Mouse (Mus musculus) kidney, embryonic 14.5 days (tissue): ENCODE measurements around the gene Kcnn4. TPM values are rescaled to one million over a fixed set of nuclear protein-coding genes. Genes with fewer than 3 reads are reported as not detected.
A peak's percentile ranks its signal among the peaks of the same experiment; 100 is the strongest.

Experiments
- ATAC-seq: fragments of 200-750 bp; cut with Nextera tagmentation; 2 replicates; pipeline ENCODE4 v1.8.0; 2017; ENCODE audit warnings: moderate number of reproducible peaks, mild to moderate bottlenecking, moderate TSS enrichment, moderate library complexity; ENCODE audit not compliant: low FRiP score, low TSS enrichment
- H3K27ac ChIP-seq: fragments of 300-500 bp; sonication (generic); 2 replicates; pipeline ENCODE4 v1.5.1; 2014; ENCODE audit warnings: low read depth, mild to moderate bottlenecking, low read length, moderate library complexity, mixed read lengths
- H3K27me3 ChIP-seq: fragments of 300-500 bp; sonication (generic); 2 replicates; pipeline ENCODE4 v1.6.1; 2014; ENCODE audit warnings: mild to moderate bottlenecking, low read length; ENCODE audit not compliant: control insufficient read depth, insufficient read depth
- H3K36me3 ChIP-seq: fragments of 300-500 bp; sonication (generic); 2 replicates; pipeline ENCODE4 v1.6.1; 2014; ENCODE audit warnings: low read length, mixed read lengths; ENCODE audit not compliant: control insufficient read depth, insufficient read depth
- H3K4me1 ChIP-seq: fragments of 300-500 bp; sonication (generic); 2 replicates; pipeline ENCODE4 v1.6.1; 2014; ENCODE audit warnings: low read length, mixed read lengths; ENCODE audit not compliant: control insufficient read depth, insufficient read depth
- H3K4me2 ChIP-seq: fragments of 300-500 bp; sonication (generic); replicated peaks from 2 replicates; pipeline ENCODE4 v1.6.1; 2014; ENCODE audit warnings: low read depth, mild to moderate bottlenecking, low read length
- H3K4me3 ChIP-seq: fragments of 300-500 bp; sonication (generic); 2 replicates; pipeline ENCODE4 v1.5.1; 2014; ENCODE audit warnings: mild to moderate bottlenecking, low read length
- H3K9ac ChIP-seq: fragments of 300-500 bp; sonication (generic); 2 replicates; pipeline ENCODE4 v1.6.1; 2014; ENCODE audit warnings: low read depth, mild to moderate bottlenecking, low read length, moderate library complexity
- H3K9me3 ChIP-seq: fragments of 300-500 bp; sonication (generic); 2 replicates; pipeline ENCODE4 v1.6.1; 2016; ENCODE audit warnings: low read length; ENCODE audit not compliant: control insufficient read depth
- WGBS: fragments of 180-500 bp; shearing (Covaris S2); extraction: QIAGEN DNeasy Blood & Tissue Kit; methylation state at CpG from one replicate; pipeline ENCODE4 v1.1.7; 2014; 5-methylcytosine and 5-hydroxymethylcytosine counted together
- polyA plus RNA-seq: library from polyadenylated mRNA; unstranded; fragments of >200 nt; fragmentation: Nextera tagmentation; extraction: Ambion mirVana; gene quantifications from 2 replicates; pipeline ENCODE4 v1.2.1, GENCODE M21; 2014

The Kcnn4 gene
- polyA plus RNA-seq, 1 experiment from 2014 or later = 3.3 TPM

DNA sequence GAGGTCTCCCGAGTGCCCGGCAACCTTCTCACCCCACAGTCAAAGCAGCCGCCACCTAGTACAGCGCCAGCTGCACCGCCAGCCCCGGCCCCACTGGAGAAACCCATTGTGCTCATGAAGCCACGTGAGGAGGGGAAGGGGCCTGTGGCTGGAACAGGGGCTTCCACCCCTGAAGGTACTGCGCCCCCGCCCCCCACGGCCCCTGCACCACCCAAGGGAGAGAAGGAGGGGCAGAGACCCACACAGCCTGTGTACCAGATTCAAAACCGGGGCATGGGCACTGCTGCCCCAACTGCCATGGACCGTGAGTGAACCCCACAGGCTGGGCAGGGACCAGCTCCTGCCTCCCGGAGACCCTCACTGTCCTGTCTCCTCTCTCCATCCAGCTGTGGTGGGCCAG is 35.6 kb downstream of the Kcnn4 start:
- ATAC-seq = no peak
- Histone ChIP-seq H3K27me3 (no peaks in the 10 kb centered on the region), H3K4me2 (no peak overlapping the region), H3K9me3 (no peaks in the 10 kb centered on the region), H3K36me3 (peaks cover 28% of the 10 kb centered on the region), H3K4me1 (peaks cover 5% of the 10 kb centered on the region; the same call in 1 of the 2 replicates), H3K27ac (no peak overlapping the region), H3K4me3 (no peak overlapping the region), H3K9ac (no peak overlapping the region)
- 87% methylated on average over 10 of the region's 13 CpGs for WGBS

DNA sequence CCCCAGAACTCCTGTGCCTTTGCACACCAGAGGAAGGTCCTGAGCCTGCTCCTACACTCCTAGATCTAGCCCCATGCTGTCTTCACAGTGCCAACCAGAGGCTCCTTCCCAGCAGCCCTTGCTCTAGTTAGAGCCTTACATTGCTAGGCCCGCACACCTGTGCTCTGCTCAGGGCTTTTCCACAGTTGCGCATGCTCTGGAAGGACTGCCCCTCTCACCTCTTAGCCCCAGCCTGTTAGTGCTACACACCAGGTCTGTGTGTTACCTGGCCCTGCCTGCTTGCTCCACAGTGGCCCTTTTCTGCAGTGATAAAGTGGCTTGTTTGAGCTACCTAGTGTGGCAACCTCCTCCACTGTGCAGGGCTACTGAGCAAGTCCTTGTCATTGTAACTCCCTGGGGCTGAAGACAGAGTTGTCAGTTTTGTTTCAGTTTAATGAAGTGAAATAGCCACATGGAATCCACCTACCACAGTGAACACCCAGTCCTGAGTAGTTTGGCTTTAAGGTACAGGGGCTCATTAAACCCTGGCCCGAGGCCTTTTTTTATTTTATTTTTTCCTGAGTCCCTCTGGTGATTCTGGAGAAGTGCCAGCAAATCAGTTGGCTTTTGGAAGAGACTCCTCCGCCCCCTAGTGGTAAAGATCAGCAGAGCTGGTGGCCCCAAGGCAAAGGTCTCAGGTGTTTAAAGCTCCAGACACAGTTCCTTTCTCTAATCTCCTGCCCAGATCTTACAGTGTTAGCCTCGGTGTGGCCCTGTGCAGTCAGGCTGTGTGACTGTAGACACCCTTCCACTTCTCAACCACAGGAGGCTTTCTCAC is 36.7 kb downstream of the Kcnn4 start:
- H3K27ac ChIP-seq = no peak overlapping the region
- H3K36me3 ChIP-seq = peaks cover 28% of the 10 kb centered on the region
- ATAC-seq = peak; percentile 60

DNA sequence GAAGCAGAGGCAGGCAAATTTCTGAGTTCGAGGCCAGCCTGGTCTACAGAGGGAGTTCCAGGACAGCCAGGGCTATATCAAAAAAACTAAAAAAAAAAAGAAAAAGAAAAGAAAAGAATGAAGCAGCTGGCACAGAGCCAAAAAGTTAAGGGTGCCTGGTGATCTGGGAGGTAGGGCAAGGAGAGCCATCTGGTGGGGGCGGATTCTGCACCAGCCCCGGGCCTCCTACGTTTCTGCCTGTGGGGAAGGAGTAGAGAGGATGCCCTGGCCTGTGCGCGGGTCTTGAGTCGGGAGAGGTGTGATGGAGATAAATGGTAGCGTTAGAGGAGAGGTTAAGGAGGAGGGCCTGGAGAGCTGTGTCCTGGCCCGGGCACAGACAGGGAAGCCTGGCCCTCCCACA is 38.1 kb downstream of the Kcnn4 start:
- peaks cover 26% of the 10 kb centered on the region for H3K36me3 ChIP-seq
- H3K4me1 ChIP-seq = peaks cover 5% of the 10 kb centered on the region; the same call in 1 of the 2 replicates
- no peak overlapping the region for H3K27ac ChIP-seq
- no peaks in the 10 kb centered on the region for H3K9me3 ChIP-seq
- no peak overlapping the region for H3K4me3 ChIP-seq
- no peak overlapping the region for H3K9ac ChIP-seq
- 80% methylated on average over 9 of the region's 9 CpGs for WGBS
- no peaks in the 10 kb centered on the region for H3K27me3 ChIP-seq
- no peak for ATAC-seq
- H3K4me2 ChIP-seq = no peak overlapping the region

More for the DNA sequence above, 36.7 kb downstream of the Kcnn4 start:
- no peaks in the 10 kb centered on the region for H3K27me3 ChIP-seq
- no peak overlapping the region for H3K4me3 ChIP-seq
- H3K4me2 ChIP-seq = no peak overlapping the region
- H3K9me3 ChIP-seq = no peaks in the 10 kb centered on the region
- H3K4me1 ChIP-seq = peaks cover 5% of the 10 kb centered on the region; the same call in 1 of the 2 replicates
- H3K9ac ChIP-seq = no peak overlapping the region
- 43% methylated on average over 5 of the region's 5 CpGs for WGBS

DNA sequence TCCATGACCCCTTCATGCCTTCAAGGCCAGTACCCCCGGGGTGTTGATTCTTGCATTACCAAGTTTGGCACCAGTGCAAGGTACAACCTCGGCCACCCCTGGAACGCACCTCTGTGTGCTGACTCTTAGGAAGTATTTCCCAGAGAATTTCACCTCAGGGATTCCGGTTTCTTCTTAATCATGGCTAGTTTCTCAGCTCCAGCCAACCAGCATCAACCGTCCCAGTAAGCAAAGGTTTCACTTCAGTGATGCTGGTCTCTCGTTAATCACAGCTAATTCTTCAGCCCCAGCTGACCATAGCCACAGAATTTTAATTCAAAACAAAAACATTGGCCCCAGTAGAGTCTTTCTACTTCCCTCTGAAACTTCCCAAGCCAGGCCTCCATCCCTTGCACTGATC is 40.1 kb downstream of the Kcnn4 start:
- no peaks in the 10 kb centered on the region for H3K27me3 ChIP-seq
- H3K9ac ChIP-seq = no peak overlapping the region
- no peak for ATAC-seq
- H3K9me3 ChIP-seq = no peaks in the 10 kb centered on the region
- H3K4me1 ChIP-seq = peaks cover 5% of the 10 kb centered on the region; the same call in 1 of the 2 replicates
- no peak overlapping the region for H3K4me3 ChIP-seq
- H3K4me2 ChIP-seq = no peak overlapping the region
- H3K36me3 ChIP-seq = peaks cover 16% of the 10 kb centered on the region; the same call in 1 of the 2 replicates
- WGBS = 81% methylated on average over 6 of the region's 6 CpGs
- H3K27ac ChIP-seq = no peak overlapping the region

DNA sequence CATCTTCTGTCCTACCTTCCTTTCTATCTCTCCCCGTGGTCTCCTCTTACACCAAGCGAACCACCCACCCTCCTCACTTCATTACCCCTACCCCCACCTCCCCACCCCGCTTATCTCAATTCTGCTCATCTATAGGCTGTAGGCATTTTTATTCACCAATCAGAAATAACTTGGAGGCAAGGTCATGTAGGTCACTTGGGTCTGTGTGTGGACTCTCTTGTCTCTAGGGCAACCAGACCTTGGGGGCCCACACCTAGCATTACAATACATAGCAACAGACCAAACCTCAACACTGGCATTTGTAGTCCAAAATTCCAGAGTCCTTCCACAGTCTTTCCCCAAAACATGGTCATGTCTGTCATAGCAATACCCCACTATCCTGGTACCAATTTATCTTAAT is 40.8 kb downstream of the Kcnn4 start:
- Histone ChIP-seq H3K36me3 (peaks cover 10% of the 10 kb centered on the region; the same call in 1 of the 2 replicates), H3K4me1 (peaks cover 5% of the 10 kb centered on the region; the same call in 1 of the 2 replicates), H3K9me3 (no peaks in the 10 kb centered on the region), H3K27ac (no peak overlapping the region), H3K9ac (no peak overlapping the region), H3K27me3 (no peaks in the 10 kb centered on the region), H3K4me2 (no peak overlapping the region), H3K4me3 (no peak overlapping the region)
- no peak for ATAC-seq
- 66% methylated on average over 3 of the region's 3 CpGs for WGBS

DNA sequence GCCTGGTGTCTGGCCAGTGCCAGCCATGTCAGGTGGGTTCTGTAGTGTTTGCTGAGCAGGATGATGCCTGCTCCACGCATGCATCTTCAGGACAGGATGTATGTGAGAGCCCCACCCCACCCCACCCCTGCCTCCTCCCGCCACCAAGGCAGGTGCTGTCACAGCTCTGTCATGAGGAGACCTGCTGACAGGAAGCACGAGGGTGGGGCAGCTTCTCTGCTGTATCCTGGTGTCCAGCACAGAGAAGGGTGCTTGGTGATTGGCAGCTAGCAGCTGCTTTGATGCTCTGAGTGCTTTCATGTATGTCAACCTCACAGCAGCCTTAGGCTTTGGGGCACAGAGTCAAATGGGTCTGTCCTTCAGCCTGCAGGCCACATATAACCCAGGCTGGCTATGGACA is 43.6 kb downstream of the Kcnn4 start:
- H3K4me2 ChIP-seq = no peak overlapping the region
- no peaks in the 10 kb centered on the region for H3K9me3 ChIP-seq
- H3K36me3 ChIP-seq = peaks cover 5% of the 10 kb centered on the region; the same call in 1 of the 2 replicates
- no peaks in the 10 kb centered on the region for H3K4me1 ChIP-seq
- ATAC-seq = no peak
- H3K9ac ChIP-seq = no peak overlapping the region
- 80% methylated on average over 3 of the region's 3 CpGs for WGBS
- H3K27ac ChIP-seq = no peak overlapping the region
- no peak overlapping the region for H3K4me3 ChIP-seq
- no peaks in the 10 kb centered on the region for H3K27me3 ChIP-seq

DNA sequence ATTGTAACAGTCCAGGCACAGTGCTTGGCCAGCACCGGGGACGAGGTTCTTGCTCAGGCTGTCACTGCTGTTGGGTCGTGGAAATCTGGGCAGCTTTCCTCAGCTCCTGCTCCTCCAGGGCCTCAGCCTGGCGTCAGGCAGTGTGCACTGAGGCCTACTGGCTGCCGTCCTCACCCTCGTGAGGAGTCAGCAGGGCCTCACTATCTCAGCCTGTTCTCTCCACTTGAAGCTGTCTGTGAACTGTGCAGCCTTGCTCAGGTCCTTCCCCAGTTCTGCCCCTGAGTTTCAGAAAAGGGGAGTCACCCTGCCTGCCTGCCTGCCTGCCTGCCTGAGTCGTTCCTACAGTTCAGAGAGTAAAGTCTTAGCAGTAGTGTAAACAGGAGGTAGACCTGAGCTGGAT is 45.2 kb downstream of the Kcnn4 start:
- H3K4me2 ChIP-seq = no peak overlapping the region
- no peak overlapping the region for H3K4me3 ChIP-seq
- no peaks in the 10 kb centered on the region for H3K9me3 ChIP-seq
- no peak overlapping the region for H3K27ac ChIP-seq
- H3K36me3 ChIP-seq = peaks cover 8% of the 10 kb centered on the region; the same call in 1 of the 2 replicates
- H3K9ac ChIP-seq = no peak overlapping the region
- H3K27me3 ChIP-seq = no peaks in the 10 kb centered on the region
- ATAC-seq = no peak
- WGBS = 83% methylated on average over 7 of the region's 7 CpGs
- no peaks in the 10 kb centered on the region for H3K4me1 ChIP-seq

DNA sequence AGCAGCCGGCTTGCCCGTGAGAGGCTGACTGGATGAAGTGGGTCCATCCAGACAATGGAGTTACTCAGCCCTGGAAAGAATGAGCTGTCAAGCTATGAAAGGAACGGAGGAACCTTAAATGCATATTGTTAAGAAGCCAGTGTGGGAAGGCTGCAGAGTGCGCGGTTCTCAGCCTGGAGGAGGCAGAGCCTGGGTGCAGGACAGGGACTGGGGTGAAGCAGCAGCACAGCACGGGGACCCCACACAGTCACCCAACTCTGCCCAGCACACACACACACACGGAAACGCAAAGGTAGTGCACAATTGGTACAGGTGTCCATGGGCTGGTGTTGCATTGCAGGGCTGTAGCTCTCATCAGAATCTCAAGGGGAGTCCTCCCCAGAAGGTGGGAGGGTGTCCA is 49.5 kb downstream of the Kcnn4 start:
- H3K4me1 ChIP-seq = peaks cover 6% of the 10 kb centered on the region; the same call in 1 of the 2 replicates
- no peaks in the 10 kb centered on the region for H3K9me3 ChIP-seq
- no peak overlapping the region for H3K4me2 ChIP-seq
- peaks cover 23% of the 10 kb centered on the region; the same call in 1 of the 2 replicates for H3K36me3 ChIP-seq
- 93% methylated on average over 8 of the region's 8 CpGs for WGBS
- ATAC-seq = no peak
- no peak overlapping the region for H3K27ac ChIP-seq
- H3K4me3 ChIP-seq = no peak overlapping the region
- H3K27me3 ChIP-seq = no peaks in the 10 kb centered on the region
- H3K9ac ChIP-seq = no peak overlapping the region

DNA sequence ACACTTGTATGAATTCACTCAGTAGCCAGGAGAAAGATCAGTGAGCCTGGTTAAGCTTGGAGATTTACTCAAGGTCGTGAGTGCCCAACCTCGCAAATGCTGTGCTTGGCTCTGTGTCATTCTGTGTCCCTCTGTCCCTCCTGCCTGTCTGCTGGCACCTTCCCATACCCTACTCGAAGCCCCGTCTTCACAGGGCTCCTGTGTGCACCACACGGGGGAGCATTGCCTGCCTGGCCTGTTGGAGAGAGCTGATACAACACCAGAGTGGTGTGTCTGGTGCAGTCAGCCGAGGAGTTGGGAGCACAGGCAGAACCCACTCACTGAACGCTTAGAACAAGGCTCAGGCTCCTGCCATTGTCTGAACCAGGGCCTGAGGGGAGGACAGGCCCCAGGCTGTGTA is 51.6 kb downstream of the Kcnn4 start:
- no peak overlapping the region for H3K27ac ChIP-seq
- no peak overlapping the region for H3K4me3 ChIP-seq
- ATAC-seq = no peak
- WGBS = 81% methylated on average over 7 of the region's 7 CpGs
- H3K4me2 ChIP-seq = no peak overlapping the region
- no peaks in the 10 kb centered on the region for H3K27me3 ChIP-seq
- peaks cover 22% of the 10 kb centered on the region; the same call in 1 of the 2 replicates for H3K36me3 ChIP-seq
- peaks cover 6% of the 10 kb centered on the region; the same call in 1 of the 2 replicates for H3K4me1 ChIP-seq
- no peak overlapping the region for H3K9ac ChIP-seq
- no peaks in the 10 kb centered on the region for H3K9me3 ChIP-seq
